Mouse (Mus musculus): Measurements from ENCODE around the gene Ube2ql1. TPM values are rescaled to one million over a fixed set of nuclear protein-coding genes. Genes with fewer than 3 reads are reported as not detected.

Ube2ql1 gene
- total RNA-seq, 2 experiments from 2014 or later, result 6.9 to 7.2 TPM

DNA sequence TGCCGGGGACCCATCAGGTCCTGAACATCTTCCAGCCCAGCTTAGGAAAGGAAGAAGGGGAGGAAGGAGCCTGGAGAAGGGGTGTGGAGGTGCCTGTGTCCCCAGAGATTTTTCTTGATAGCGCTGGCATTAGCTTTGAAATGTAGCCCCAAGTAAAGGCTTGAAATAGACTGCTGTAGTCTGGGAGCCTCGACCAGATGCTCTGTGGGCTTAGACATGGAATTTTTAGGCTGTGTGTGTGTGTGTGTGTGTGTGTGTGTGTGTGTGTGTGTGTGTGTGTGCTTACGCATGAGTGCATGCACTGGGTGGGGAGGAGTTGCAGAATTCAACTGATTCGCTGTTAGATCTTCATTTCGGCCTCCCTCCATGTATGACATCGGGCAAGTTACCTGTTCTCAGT is 31.5 kb downstream of the Ube2ql1 start:
- DNase-seq, result no peak

DNA sequence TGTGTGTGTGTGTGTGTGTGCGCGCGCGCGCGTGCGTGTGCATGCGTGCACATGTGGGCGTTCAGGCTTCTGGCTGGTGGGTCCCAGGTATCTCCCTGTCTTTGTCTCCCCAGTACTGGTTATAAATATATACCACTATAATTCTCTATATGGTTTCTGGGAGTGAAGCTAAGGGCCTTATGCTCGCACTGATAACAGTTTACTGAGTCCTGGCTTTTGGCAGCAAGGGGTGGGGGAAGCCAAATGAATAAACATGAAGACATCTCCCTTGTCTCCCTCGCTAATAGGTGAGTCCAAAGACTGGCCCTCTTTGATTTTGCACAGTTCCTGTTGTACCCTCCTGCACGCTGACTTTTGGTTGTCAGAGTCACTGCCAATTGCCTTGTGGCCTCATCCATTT is 32.2 kb downstream of the Ube2ql1 start:
- no peak for DNase-seq

GRCm38 (mm10) chr13:69706919-69707318 is 32.8 kb downstream of the Ube2ql1 start:
- no peak for DNase-seq

GRCm38 (mm10) chr13:69703505-69703904 is 36.2 kb downstream of the Ube2ql1 start:
- DNase-seq, result no peak

GRCm38 (mm10) chr13:69701397-69701796 is 38.3 kb downstream of the Ube2ql1 start:
- no peak for DNase-seq

- no peak for DNase-seq
These were observed 38.9 kb downstream of the Ube2ql1 start for GRCm38 (mm10) chr13:69700827-69701226.

- peak; percentile 37 to 77 for DNase-seq
These were observed 43.2 kb downstream of the Ube2ql1 start for GRCm38 (mm10) chr13:69696333-69696991.

DNA sequence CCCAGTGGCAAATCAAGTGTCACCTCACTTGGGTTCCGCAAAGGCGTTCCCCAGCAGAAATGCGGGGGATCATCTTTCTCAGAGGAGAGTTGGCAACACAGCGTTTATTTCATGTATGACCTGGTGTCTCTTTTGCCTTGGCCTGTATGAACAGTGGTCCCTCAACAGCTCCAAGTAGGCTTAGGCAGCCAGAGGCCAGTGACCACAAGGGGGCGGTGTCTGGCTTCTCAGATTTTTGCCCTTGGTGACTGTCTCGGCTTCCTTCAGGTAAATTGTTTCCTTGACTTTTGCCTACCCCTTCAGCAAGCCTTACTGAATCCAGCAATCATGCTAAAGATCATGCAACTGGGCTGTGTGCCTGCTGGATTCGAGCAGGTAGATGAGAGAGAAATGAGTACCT is 48.6 kb downstream of the Ube2ql1 start:
- peak; percentile 3 to 60 for DNase-seq

GRCm38 (mm10) chr13:69687023-69687422 is 52.7 kb downstream of the Ube2ql1 start:
- no peak for DNase-seq

GRCm38 (mm10) chr13:69685406-69685818 is 54.3 kb downstream of the Ube2ql1 start:
- no peak for DNase-seq

DNA sequence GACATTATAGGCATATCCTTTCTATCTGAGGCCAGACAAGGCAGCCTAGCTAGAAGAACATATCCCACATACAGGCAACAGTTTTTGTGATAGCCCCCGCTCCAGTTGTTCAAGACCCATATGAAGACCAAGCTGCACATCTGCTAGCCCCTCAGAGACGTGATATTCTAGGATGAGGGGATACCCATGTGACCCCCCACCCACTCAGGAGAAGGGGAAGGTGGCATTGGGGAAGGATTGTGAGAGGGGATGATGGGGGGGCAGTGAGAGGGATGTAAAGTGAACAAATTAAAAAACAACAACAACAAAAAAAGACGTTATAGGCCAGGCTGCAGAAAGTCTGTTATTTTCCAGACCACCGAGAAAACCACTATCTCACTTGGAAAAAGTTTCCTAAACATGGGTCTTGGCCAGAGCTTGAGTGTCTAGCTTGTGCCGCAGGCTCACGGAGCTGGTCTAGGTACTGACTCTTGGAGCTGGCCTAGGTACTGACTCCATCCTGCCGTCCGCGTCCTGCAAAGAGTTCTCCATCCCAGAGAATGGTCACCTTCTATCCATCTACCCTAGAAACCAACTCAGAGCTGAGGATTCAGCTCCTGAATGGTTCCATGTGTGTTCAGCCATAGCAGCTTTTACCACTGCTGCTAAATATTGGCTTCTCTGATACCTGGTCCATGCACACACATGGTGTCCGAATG is 65.6 kb downstream of the Ube2ql1 start:
- DNase-seq, result no peak

DNA sequence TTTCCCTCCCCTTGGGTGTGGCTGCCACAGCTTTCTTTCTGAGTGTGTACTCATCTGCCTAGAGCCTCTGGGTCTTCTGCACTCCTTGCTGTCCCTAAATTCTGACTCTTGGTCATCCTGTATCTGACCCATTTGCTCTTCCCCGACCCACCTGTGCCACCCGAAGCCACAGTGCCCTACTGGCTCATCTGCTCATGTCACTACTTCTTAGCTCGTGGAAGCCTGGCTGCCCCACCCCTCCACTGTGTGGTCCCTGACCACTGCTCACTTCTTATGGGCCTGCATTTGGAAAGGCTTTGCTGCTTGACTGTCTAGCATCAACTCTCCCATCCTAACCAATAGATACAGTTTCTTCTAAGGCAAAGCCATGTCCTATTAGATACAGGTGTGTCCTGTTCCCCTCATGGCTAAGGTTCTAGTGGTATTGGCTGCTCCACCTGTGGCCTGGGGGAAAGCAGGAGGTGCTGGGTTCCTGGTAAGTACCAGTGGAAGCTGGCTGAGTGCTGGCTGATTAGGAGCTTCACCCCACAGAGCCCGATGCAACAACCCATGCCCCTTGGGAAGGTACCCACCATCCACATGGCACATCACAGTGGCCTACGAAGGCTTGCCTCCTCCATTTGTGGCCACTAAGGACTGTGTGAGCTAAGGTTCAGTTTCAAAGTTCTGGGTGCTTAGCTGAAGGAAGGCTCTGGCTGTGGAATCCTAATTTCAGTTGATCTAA is 66.3 kb downstream of the Ube2ql1 start:
- DNase-seq, result no peak

- DNase-seq, result no peak
These were observed 67.1 kb downstream of the Ube2ql1 start for GRCm38 (mm10) chr13:69672565-69672964.

GRCm38 (mm10) chr13:69672121-69672520 is 67.6 kb downstream of the Ube2ql1 start:
- no peak for DNase-seq

- DNase-seq, result no peak
These were observed 85.2 kb downstream of the Ube2ql1 start for GRCm38 (mm10) chr13:69654508-69654907.

Other genes with a start within 250 kb of the Ube2ql1 start
- 10 to 100 TPM; 47.1 to 49.1 TPM for gene Nsun2, start 206.1 kb downstream of the Ube2ql1 start, total RNA-seq (2021)
- gene Tent4a, start 205.3 kb downstream of the Ube2ql1 start, total RNA-seq (2021), result 10 to 100 TPM; 10.4 to 11.1 TPM
- under 1 TPM; 0.31 to 0.35 TPM for gene Srd5a1, start 128.4 kb downstream of the Ube2ql1 start, total RNA-seq (2021)
- gene Med10, start 62.5 kb upstream of the Ube2ql1 start, total RNA-seq (2021), result 10 to 100 TPM; 27.1 to 27.7 TPM

Data from heart, adult 18-20 months (tissue).